Mouse (Mus musculus): ENCODE measurements around the gene Capn3. TPM values are rescaled to one million over a fixed set of nuclear protein-coding genes. Genes with fewer than 3 reads are reported as not detected.

Gene Capn3
- total RNA-seq, 2 experiments from 2014 or later = 15.6 to 16.9 TPM

GRCm38 (mm10) chr2:120481921-120482320 is 26.1 kb downstream of the Capn3 start:
- DNase-seq (ENCODE audit: low spot score in 2 of 2) = no peak

GRCm38 (mm10) chr2:120482506-120483389 is 26.9 kb downstream of the Capn3 start:
- DNase-seq (ENCODE audit: low spot score in 2 of 2) = no peak

- no peak for DNase-seq (ENCODE audit: low spot score in 2 of 2)
Observed at GRCm38 (mm10) chr2:120484241-120484640, 28.4 kb downstream of the Capn3 start.

- no peak for DNase-seq (ENCODE audit: low spot score in 2 of 2)
Observed at GRCm38 (mm10) chr2:120493254-120493653, 37.4 kb downstream of the Capn3 start.

- peak; percentile 38 to 83 for DNase-seq (ENCODE audit: low spot score in 2 of 2)
Observed at GRCm38 (mm10) chr2:120496511-120496910, 40.7 kb downstream of the Capn3 start.

- no peak for DNase-seq (ENCODE audit: low spot score in 2 of 2)
Observed at GRCm38 (mm10) chr2:120499971-120500471, 44.2 kb downstream of the Capn3 start.

- no peak for DNase-seq (ENCODE audit: low spot score in 2 of 2)
Observed at GRCm38 (mm10) chr2:120501136-120501918, 45.5 kb downstream of the Capn3 start.

- no peak for DNase-seq (ENCODE audit: low spot score in 2 of 2)
Observed at GRCm38 (mm10) chr2:120501931-120502604, 46.2 kb downstream of the Capn3 start.

- no peak for DNase-seq (ENCODE audit: low spot score in 2 of 2)
Observed at GRCm38 (mm10) chr2:120502605-120502990, 46.8 kb downstream of the Capn3 start.

GRCm38 (mm10) chr2:120503094-120503493 is 47.3 kb downstream of the Capn3 start:
- DNase-seq (ENCODE audit: low spot score in 2 of 2) = no peak

- no peak for DNase-seq (ENCODE audit: low spot score in 2 of 2)
Observed at GRCm38 (mm10) chr2:120503992-120504391, 48.2 kb downstream of the Capn3 start.

GRCm38 (mm10) chr2:120514181-120514580 is 58.4 kb downstream of the Capn3 start:
- DNase-seq (ENCODE audit: low spot score in 2 of 2) = no peak

- no peak for DNase-seq (ENCODE audit: low spot score in 2 of 2)
Observed at GRCm38 (mm10) chr2:120518547-120519210, 62.9 kb downstream of the Capn3 start.

GRCm38 (mm10) chr2:120526771-120527170 is 71.0 kb downstream of the Capn3 start:
- no peak for DNase-seq (ENCODE audit: low spot score in 2 of 2)

- DNase-seq (ENCODE audit: low spot score in 2 of 2) = no peak
Observed at GRCm38 (mm10) chr2:120529531-120529930, 73.7 kb downstream of the Capn3 start.

- DNase-seq (ENCODE audit: low spot score in 2 of 2) = no peak
Observed at GRCm38 (mm10) chr2:120531223-120531622, 75.4 kb downstream of the Capn3 start.

GRCm38 (mm10) chr2:120539333-120539732 is 83.5 kb downstream of the Capn3 start:
- no peak for DNase-seq (ENCODE audit: low spot score in 2 of 2)

GRCm38 (mm10) chr2:120539778-120540208 is 84.0 kb downstream of the Capn3 start:
- peak; percentile 81 to 95 for DNase-seq (ENCODE audit: low spot score in 2 of 2)

GRCm38 (mm10) chr2:120544732-120545131 is 88.9 kb downstream of the Capn3 start:
- no peak for DNase-seq (ENCODE audit: low spot score in 2 of 2)

Data from layer of hippocampus, adult 18-20 months (tissue).